Mouse (Mus musculus): Measurements from ENCODE around the gene Ccer2. TPM values are rescaled to one million over a fixed set of nuclear protein-coding genes. Genes with fewer than 3 reads are reported as not detected.

The Ccer2 gene
- polyA plus RNA-seq, 1 experiment from 2014 or later, result not detected

DNA sequence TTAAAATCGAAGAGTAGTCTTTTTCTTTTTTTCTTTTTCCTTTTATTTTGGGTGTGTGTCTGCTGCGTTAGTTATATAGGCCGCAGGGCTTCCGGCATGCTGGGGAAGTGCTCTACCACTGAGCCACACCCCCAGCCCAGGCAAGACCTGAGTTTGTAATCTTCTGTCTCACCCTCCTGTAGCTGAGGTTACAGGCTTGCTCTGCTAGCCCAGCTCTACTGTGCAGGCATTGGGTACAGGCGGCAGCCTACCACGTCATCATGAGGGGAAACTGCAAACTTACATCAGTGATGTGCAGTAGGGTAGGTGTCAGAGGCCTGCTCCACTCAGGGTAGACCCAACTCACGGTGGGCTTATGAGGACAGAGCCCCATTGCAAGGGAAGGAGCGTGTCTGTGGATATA is 25.3 kb downstream of the Ccer2 start:
- H3K4me3 ChIP-seq, result no peak overlapping the region
- H3K27ac ChIP-seq (replicated peaks), result 0 out of 2 replicates have a peak overlapping the region, but pooled peaks have one; percentile 13
- no peak for DNase-seq (ENCODE audit: low spot score)
- H3K9me3 ChIP-seq (replicated peaks), result no peaks in the 10 kb centered on the region
- peaks cover 32% of the 10 kb centered on the region for H3K36me3 ChIP-seq
- H3K4me1 ChIP-seq, result peaks cover 22% of the 10 kb centered on the region
- no peaks in the 10 kb centered on the region for H3K27me3 ChIP-seq (ENCODE audit: low read depth, poor library complexity, severe bottlenecking)
- WGBS, result 92% methylated on average over 8 of the region's 8 CpGs

- Histone ChIP-seq H3K4me1 (peaks cover 22% of the 10 kb centered on the region), H3K36me3 (peaks cover 33% of the 10 kb centered on the region), H3K27ac (replicated peaks) (no peak overlapping the region), H3K9me3 (replicated peaks) (no peaks in the 10 kb centered on the region), H3K27me3 (ENCODE audit: low read depth, poor library complexity, severe bottlenecking) (no peaks in the 10 kb centered on the region), H3K4me3 (no peak overlapping the region)
- 79% methylated on average over 5 of the region's 5 CpGs for WGBS
- no peak for DNase-seq (ENCODE audit: low spot score)
These were observed 29.2 kb downstream of the Ccer2 start for GRCm38 (mm10) chr7:28785161-28785560.

- Histone ChIP-seq H3K36me3 (peaks cover 29% of the 10 kb centered on the region), H3K27me3 (ENCODE audit: low read depth, poor library complexity, severe bottlenecking) (no peaks in the 10 kb centered on the region), H3K4me1 (peaks cover 21% of the 10 kb centered on the region), H3K27ac (replicated peaks) (no peak overlapping the region), H3K9me3 (replicated peaks) (no peaks in the 10 kb centered on the region), H3K4me3 (no peak overlapping the region)
- no peak for DNase-seq (ENCODE audit: low spot score)
- 93% methylated on average over 9 of the region's 9 CpGs for WGBS
These were observed 31.9 kb downstream of the Ccer2 start for GRCm38 (mm10) chr7:28787884-28788283.

- no peak within 1 kb of the TSS for H3K4me3 ChIP-seq
- H3K27ac ChIP-seq (replicated peaks), result no peak within 1 kb of the TSS
- DNase-seq (ENCODE audit: low spot score), result no peak
- H3K27me3 ChIP-seq (ENCODE audit: low read depth, poor library complexity, severe bottlenecking), result no peaks in the 10 kb centered on the region
- H3K36me3 ChIP-seq, result peaks cover 24% of the 10 kb centered on the region
- no peaks in the 10 kb centered on the region for H3K9me3 ChIP-seq (replicated peaks)
- H3K4me1 ChIP-seq, result peaks cover 19% of the 10 kb centered on the region
- 79% methylated on average over 5 of the region's 5 CpGs for WGBS
These were observed 32.6 kb downstream of the Ccer2 start, which contains the start of gene Rinl for GRCm38 (mm10) chr7:28788307-28789195. Gene Rinl, plus strand, starts transcription at chr7:28788969.

GRCm38 (mm10) chr7:28789235-28789634 is 33.3 kb downstream of the Ccer2 start:
- Histone ChIP-seq H3K27ac (replicated peaks) (no peak overlapping the region), H3K27me3 (ENCODE audit: low read depth, poor library complexity, severe bottlenecking) (no peaks in the 10 kb centered on the region), H3K36me3 (peaks cover 24% of the 10 kb centered on the region), H3K4me1 (peaks cover 13% of the 10 kb centered on the region), H3K4me3 (no peak overlapping the region), H3K9me3 (replicated peaks) (no peaks in the 10 kb centered on the region)
- 83% methylated on average over 3 of the region's 3 CpGs for WGBS
- no peak for DNase-seq (ENCODE audit: low spot score)

DNA sequence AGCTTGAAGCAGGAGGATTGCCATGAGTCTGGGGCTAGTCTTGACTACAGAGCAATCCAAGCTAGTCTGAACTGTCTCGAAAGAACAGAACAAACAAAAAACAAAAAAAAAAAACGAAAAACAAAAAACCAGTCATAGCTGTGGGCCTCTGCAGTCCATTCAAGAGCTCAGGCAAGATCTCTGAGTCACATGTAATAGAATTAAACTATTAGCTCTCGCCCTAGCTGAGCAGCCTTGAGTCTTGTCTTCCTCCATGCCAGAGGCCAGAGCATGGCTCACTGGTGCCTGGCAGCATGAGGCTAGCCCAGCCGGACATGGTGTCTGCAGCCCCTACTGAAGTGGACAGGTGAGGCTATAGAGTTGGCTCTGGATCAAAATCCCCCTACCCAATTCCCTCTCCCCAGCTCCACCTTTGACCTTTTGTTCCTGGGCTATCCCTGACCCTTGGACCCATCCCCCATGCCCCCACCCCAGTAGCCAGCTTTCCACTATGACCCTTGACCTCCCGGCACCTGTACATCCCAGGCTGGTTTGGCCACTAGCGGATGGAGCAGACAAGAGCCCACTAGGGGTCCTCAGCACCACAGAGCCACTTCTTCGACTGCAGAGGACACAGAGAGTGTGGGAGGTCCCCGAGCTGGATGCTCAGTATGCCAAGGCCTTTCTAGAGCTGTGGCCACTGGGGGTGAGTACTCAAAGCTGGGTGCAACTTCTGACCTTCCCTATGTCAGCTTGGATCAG is 34.3 kb downstream of the Ccer2 start:
- H3K4me1 ChIP-seq, result peaks cover 9% of the 10 kb centered on the region; the same call in 1 of the 2 replicates
- H3K36me3 ChIP-seq, result peaks cover 18% of the 10 kb centered on the region
- H3K4me3 ChIP-seq, result no peak overlapping the region
- no peaks in the 10 kb centered on the region for H3K27me3 ChIP-seq (ENCODE audit: low read depth, poor library complexity, severe bottlenecking)
- WGBS, result 49% methylated on average over 8 of the region's 8 CpGs
- H3K9me3 ChIP-seq (replicated peaks), result no peaks in the 10 kb centered on the region
- H3K27ac ChIP-seq (replicated peaks), result no peak overlapping the region
- peak; percentile 30 for DNase-seq (ENCODE audit: low spot score)

- DNase-seq (ENCODE audit: low spot score), result no peak
- no peak overlapping the region for H3K27ac ChIP-seq (replicated peaks)
These were observed 35.7 kb downstream of the Ccer2 start for GRCm38 (mm10) chr7:28791706-28792105.

DNA sequence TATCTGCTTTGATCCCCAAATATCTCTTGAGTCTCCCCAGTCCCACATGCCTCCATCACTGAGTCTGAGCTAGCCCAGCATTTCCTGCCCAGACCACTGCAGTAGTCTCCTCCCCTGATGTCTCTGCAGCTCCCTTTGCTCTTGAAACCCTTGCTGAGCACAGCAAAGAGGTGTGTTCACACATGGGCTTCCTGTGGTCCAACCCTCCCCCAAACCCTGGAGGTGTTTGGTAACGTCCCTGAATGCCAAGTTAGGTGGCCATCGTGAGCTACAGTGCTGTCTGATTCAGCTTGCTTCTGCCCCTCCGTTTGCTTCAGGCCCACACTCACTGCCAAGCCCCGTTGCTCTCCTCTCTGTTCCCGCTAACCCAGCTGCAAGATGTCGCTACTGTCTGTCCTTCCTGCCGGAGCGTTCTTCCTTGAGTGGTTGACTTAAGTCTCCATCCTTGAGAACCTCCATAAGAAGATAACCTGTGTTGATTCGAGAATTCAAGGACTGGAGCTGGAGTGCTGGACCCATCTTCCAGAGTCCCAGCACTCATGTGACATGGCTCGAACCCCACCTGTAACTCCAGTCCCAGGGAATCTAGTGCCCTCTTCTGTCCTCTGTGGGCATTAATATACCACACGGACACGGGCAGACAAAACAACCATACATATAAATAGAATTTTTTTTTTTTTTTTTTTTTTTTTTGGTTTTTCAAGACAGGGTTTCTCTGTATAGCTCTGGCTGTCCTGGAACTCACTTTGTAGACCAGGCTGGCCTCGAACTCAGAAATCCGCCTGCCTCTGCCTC is 36.6 kb downstream of the Ccer2 start:
- Histone ChIP-seq H3K9me3 (replicated peaks) (no peaks in the 10 kb centered on the region), H3K27me3 (ENCODE audit: low read depth, poor library complexity, severe bottlenecking) (0 out of 2 replicates have a peak, but pooled peaks cover 5% of the 10 kb centered on the region), H3K36me3 (peaks cover 4% of the 10 kb centered on the region; the same call in 1 of the 2 replicates), H3K27ac (replicated peaks) (no peak overlapping the region), H3K4me1 (peaks cover 18% of the 10 kb centered on the region), H3K4me3 (no peak overlapping the region)
- WGBS, result 84% methylated on average over 14 of the region's 14 CpGs
- no peak for DNase-seq (ENCODE audit: low spot score)

More at GRCm38 (mm10) chr7:28791706-28792105, 35.7 kb downstream of the Ccer2 start:
- Histone ChIP-seq H3K27me3 (ENCODE audit: low read depth, poor library complexity, severe bottlenecking) (0 out of 2 replicates have a peak, but pooled peaks cover 5% of the 10 kb centered on the region), H3K9me3 (replicated peaks) (no peaks in the 10 kb centered on the region), H3K4me1 (peaks cover 14% of the 10 kb centered on the region), H3K4me3 (no peak overlapping the region), H3K36me3 (peaks cover 4% of the 10 kb centered on the region; the same call in 1 of the 2 replicates)

DNA sequence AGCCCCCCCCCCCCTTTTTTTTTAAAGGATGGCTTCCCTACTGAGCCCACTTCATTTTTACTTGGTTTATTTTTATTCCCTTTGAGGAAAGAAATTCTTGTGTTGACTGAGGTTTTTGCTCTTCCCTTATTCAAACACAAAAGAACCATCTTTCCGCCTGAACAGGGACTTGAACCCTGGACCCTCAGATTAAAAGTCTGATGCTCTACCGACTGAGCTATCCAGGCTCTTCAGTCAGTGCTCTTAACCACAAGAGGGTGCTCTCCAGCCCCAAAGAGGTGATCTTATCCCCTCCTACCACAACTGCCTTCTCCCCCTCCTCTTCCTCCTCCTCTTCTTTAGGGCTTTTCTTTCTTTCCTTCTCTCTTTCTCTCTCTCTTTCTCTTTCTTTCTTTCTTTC is 37.9 kb downstream of the Ccer2 start:
- H3K36me3 ChIP-seq, result no peaks in the 10 kb centered on the region

DNA sequence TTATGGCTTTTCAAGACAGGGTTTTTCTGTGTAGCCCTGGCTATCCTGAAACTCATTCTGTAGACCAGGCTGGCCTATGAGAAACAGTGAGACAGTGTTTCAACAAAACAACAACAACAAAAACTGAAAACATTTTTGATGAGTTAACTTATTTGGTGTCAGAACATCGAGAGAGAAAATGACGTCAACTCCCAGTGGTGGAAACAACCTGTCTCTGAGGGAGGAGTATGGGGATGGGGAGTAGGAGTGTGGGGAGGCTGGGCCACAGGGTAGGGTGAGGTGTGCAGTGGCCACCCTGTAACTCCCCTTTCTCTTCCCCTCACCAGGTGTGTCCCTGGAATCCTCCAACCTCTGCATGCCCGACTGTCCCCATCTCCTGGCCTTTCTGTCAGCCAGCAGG is 38.5 kb downstream of the Ccer2 start:
- no peaks in the 10 kb centered on the region for H3K9me3 ChIP-seq (replicated peaks)
- H3K4me3 ChIP-seq, result no peak overlapping the region
- WGBS, result 88% methylated on average over 3 of the region's 3 CpGs
- no peak overlapping the region for H3K27ac ChIP-seq (replicated peaks)
- peaks cover 18% of the 10 kb centered on the region for H3K4me1 ChIP-seq
- no peaks in the 10 kb centered on the region for H3K36me3 ChIP-seq
- no peak for DNase-seq (ENCODE audit: low spot score)
- 0 out of 2 replicates have a peak, but pooled peaks cover 5% of the 10 kb centered on the region for H3K27me3 ChIP-seq (ENCODE audit: low read depth, poor library complexity, severe bottlenecking)

More for the DNA sequence above, 37.9 kb downstream of the Ccer2 start:
- Histone ChIP-seq H3K9me3 (replicated peaks) (no peaks in the 10 kb centered on the region), H3K27ac (replicated peaks) (no peak overlapping the region), H3K27me3 (ENCODE audit: low read depth, poor library complexity, severe bottlenecking) (0 out of 2 replicates have a peak, but pooled peaks cover 5% of the 10 kb centered on the region), H3K4me1 (peaks cover 18% of the 10 kb centered on the region), H3K4me3 (no peak overlapping the region)
- 47% methylated on average over 2 of the region's 2 CpGs for whole genome bisulfite sequencing
- no peak for DNase-seq (ENCODE audit: low spot score)

DNA sequence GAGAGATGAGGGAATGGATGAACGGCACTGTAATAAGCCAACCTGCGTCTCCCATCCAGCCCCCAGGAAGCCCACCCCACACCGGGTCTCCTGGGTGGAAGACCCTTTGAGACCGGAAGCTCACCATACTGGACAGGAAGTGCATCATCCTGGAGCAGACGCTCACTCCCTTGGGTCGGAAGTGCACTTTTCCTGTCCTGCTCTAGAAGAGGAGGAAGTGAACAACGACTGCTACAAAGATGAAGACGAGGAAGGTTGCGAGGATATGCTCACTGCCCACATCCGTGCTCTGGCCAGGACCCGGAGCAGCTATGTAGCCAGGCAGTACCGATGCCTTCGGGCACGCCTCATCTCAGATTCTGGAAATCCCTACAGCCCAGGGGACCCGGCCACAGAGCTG is 39.9 kb downstream of the Ccer2 start:
- no peak for DNase-seq (ENCODE audit: low spot score)
- H3K27ac ChIP-seq (replicated peaks), result peak overlapping the region; percentile 30; the same call in 1 of the 2 replicates
- H3K9me3 ChIP-seq (replicated peaks), result no peaks in the 10 kb centered on the region
- 83% methylated on average over 15 of the region's 15 CpGs for WGBS
- H3K4me1 ChIP-seq, result peaks cover 10% of the 10 kb centered on the region
- H3K27me3 ChIP-seq (ENCODE audit: low read depth, poor library complexity, severe bottlenecking), result 0 out of 2 replicates have a peak, but pooled peaks cover 5% of the 10 kb centered on the region
- H3K4me3 ChIP-seq, result peak overlapping the region; percentile 37; the same call in 1 of the 2 replicates
- no peaks in the 10 kb centered on the region for H3K36me3 ChIP-seq

DNA sequence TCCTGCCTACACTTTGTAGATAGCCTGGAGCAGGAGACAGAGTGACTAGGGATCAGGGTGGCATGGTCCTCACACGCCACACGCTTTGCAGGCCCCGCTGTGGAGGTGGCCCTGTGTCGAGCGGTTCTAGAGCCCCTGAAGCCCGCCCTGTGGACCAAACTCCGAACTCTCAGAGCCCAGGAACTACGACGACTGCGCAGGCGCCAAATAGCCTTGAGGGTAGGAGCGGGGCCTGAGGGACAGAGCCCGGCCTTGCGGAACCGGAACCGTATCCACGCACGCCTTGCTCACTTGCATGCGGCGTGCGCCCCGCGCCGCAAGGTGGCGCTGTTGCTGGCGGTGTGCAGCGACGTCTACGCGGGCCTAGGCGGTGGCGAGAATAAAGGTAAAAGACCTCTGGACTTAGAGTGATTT is 40.6 kb downstream of the Ccer2 start:
- 0 out of 2 replicates have a peak, but pooled peaks cover 5% of the 10 kb centered on the region for H3K27me3 ChIP-seq (ENCODE audit: low read depth, poor library complexity, severe bottlenecking)
- H3K4me1 ChIP-seq, result peaks cover 10% of the 10 kb centered on the region
- peak overlapping the region; percentile 73 for H3K27ac ChIP-seq (replicated peaks)
- H3K9me3 ChIP-seq (replicated peaks), result no peaks in the 10 kb centered on the region
- no peaks in the 10 kb centered on the region for H3K36me3 ChIP-seq
- 15% methylated on average over 32 of the region's 32 CpGs for WGBS
- DNase-seq (ENCODE audit: low spot score), result peak; percentile 78
- peak overlapping the region; percentile 37 for H3K4me3 ChIP-seq

Data from midbrain, embryonic 10.5 days (tissue).